Mouse (Mus musculus) lung, postnatal 10 days (tissue): Measurements from ENCODE around the gene E430018J23Rik.
"Not testable (repeated sequence)": the region's sequence is repeated elsewhere in the genome, so short reads cannot be mapped to it uniquely, and the experiment has no call there.

Experiments
- DNase-seq: peaks from one replicate; pipeline ENCODE4 v3.0.0; 2021

The E430018J23Rik gene

GRCm38 (mm10) chr7:127393157-127393943, at the start of gene E430018J23Rik:
Gene E430018J23Rik, minus strand, starts transcription at chr7:127393629.
- peak; percentile 99 for DNase-seq

- peak; percentile 19 for DNase-seq
Observed at GRCm38 (mm10) chr7:127437724-127438123, 44.3 kb upstream of the E430018J23Rik start.

- no peak for DNase-seq
Observed at GRCm38 (mm10) chr7:127435206-127435605, 41.8 kb upstream of the E430018J23Rik start.

- DNase-seq, result peak; percentile 21
Observed at GRCm38 (mm10) chr7:127426354-127426753, 32.9 kb upstream of the E430018J23Rik start.

DNA sequence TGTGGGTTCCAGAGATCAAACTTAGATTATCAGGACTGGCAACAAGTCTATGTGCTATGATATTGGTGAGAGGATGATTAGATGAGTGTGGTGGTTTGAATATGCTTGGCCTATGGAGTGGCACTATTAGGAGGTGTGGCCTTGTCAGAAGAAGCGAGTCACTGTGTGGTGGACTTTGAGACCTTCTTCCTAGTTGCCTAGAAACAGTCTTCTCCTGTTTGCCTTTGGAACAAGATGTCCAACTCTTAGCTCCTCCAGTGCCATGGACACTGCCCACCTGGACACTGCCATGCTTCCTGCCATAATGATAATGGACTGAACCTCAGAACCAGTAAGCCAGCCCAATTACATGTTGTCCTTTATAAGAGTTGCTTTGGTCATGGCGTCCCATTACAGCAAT, 32.5 kb upstream of the E430018J23Rik start:
- no peak for DNase-seq

- no peak for DNase-seq
Observed at GRCm38 (mm10) chr7:127425291-127425690, 31.9 kb upstream of the E430018J23Rik start.

DNA sequence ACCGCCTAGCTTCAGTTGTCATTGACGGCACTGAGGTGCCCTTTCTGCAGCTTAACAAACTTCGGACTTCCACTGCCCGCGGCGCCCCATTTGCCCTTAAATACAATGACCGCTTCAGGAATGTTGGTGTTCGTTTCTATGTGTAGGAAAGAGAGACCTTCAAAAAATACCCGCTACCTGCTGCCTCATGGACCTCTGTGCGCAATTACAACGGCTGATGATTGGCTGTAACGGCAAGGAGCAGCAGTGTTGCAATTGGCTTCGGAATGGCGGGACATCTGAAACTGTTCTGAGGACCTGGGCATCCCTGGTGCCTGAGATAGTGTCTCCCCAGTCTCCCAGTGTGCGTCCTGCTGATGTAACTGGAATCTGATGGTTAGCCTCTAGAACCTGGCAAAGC, 28.8 kb upstream of the E430018J23Rik start:
- DNase-seq, result peak; percentile 39

- peak; percentile 98 for DNase-seq
Observed at GRCm38 (mm10) chr7:127421388-127422191, 28.2 kb upstream of the E430018J23Rik start, which contains the start of gene Zfp688. Gene Zfp688, minus strand, starts transcription at chr7:127422068.

- DNase-seq, result no peak
Observed at GRCm38 (mm10) chr7:127411418-127411817, 18.0 kb upstream of the E430018J23Rik start.

- peak; percentile 95 for DNase-seq
Observed at GRCm38 (mm10) chr7:127406002-127406987, 12.9 kb upstream of the E430018J23Rik start, which contains the start of gene Zfp764. Gene Zfp764, minus strand, starts transcription at chr7:127406822.

DNA sequence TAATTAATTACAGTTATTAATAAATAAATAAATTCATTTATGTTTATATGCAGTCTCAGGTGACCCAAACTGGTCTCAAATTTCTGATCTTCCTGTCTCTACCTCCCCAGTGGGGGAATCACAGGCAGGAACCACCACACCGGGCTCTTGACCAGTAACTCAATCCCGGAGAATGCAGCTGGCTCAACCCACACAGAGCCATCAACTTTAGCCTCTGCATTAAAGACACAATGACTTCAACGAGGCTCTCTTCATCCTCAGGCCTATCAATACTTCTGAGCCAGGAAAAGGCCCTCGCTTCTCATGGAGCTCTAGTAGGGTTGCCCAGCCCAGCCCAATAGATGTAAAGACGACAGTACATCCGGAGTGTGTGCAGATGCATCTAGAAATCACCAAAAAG, 10.7 kb upstream of the E430018J23Rik start:
- not testable (repeated sequence) for DNase-seq

DNA sequence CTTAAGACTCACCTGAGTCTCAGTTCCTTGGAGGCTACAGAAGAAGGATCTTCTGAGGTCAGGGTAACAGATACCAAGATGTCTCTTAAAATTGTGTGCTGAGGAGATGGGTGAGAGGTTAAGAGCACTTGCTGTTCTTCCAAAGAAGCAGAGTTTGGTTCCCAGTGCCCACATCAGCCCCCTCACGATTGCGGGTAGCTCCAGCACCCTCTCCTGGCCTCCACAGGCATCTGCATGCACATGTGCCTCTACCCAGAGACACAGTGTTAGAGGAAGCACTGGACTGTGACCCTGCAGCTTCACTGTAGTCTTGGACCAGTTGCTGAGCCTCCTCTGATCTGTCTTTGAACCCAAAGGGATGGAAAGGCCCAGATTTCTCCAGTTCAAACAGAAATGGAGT, 9.6 kb upstream of the E430018J23Rik start:
- no peak for DNase-seq

GRCm38 (mm10) chr7:127400355-127400754, 6.9 kb upstream of the E430018J23Rik start:
- DNase-seq, result no peak

DNA sequence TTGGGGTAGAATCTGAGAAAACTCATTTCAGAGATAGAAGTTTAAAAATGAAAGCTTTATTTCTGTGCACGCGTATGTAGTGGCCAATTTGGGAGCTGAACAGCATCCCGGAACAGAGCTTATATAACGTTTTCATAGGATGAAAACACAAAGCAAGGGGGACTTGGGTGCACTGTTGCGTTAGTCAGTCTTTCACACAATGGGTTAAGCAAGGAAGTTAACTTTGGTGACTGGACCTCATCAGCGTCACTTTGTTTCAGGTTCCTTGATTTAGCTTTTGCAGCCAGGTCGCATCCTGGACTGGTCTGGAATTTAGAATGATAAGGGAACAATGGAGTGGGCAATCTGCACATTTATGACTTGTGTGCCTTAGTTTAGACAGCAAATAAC, 510 bp upstream of the E430018J23Rik start:
- DNase-seq, result no peak

- no peak for DNase-seq
Observed at GRCm38 (mm10) chr7:127392251-127392824, 1.1 kb downstream of the E430018J23Rik start.

- DNase-seq, result no peak
Observed at GRCm38 (mm10) chr7:127391538-127391937, 1.9 kb downstream of the E430018J23Rik start.

- DNase-seq, result no peak
Observed at GRCm38 (mm10) chr7:127390306-127390705, 3.1 kb downstream of the E430018J23Rik start.

GRCm38 (mm10) chr7:127388201-127388600, 5.2 kb downstream of the E430018J23Rik start:
- not testable (repeated sequence) for DNase-seq

DNA sequence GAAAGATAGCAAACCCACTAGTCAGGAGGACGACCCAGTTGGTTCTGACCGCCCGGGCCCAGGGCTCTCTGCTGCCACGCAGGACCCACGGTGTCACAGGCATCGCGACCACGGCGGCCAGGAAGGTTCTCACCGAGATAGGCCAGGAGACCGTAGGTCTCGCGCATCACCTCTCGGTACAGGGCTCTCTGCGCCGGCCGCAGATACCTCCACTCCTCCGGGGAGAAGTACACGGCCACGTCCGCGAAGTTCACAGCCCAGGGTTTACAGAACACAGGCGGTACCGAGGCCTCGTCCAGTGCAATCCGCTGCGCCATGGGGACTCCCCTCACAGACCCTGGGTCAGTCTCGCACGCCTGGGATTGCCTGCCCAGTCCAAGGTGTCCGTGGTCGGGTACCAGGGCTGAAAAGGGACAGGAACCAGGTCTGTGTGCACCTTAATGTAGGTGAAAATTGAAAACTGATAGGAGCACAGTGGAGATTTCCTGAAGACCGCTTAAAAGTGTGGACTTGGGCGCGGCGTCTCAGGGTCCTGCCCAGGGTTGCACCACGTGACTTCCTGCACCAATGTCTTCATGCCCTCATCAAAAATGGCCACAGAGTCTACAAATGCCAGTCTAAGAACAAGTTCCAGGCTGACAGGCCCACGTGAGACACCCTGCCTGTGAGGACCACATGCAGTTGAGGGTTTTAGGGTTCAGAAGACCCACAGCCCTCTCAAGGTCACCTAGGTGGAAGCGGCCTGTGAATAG, 6.6 kb downstream of the E430018J23Rik start, which contains the start of gene 9130019O22Rik:
Gene 9130019O22Rik (minus strand): TSS at position 526 of the 752 bp plus-strand sequence.
- peak; percentile 97 for DNase-seq

DNA sequence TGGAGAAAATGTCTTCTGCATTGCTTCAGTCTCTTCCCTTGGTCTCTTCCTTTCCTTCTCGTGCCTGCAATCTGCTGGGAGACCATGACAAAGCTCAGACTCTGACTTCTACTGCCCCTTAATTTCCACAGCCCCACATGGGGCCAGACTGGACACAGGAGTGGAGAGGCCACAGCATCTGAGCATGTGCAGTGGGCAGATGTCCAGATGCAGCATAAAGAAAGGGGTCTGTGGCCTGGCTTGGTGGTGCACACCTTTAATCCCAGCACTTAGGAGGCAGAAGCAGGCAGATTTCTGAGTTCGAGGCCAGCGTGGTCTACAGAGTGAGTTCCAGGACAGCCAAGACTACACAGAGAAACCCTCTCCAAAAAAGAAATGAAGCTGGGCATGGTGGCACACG, 7.9 kb downstream of the E430018J23Rik start:
- DNase-seq, result not testable (repeated sequence)

- DNase-seq, result no peak
Observed at GRCm38 (mm10) chr7:127378310-127378921, 15.0 kb downstream of the E430018J23Rik start.
